Mouse (Mus musculus): ENCODE measurements around the gene Tnrc6a. TPM values are rescaled to one million over a fixed set of nuclear protein-coding genes. Genes with fewer than 3 reads are reported as not detected.

The Tnrc6a gene
- polyA plus RNA-seq, 1 experiment, result 15.8 TPM

- TF ChIP-seq MYOD1 (IDR thresholded peaks at IDR 0.05; ENCODE audit: control insufficient read depth, insufficient read length, low read depth) (no peak), MAX (IDR thresholded peaks at IDR 0.05) (no peak), USF1 (IDR thresholded peaks at IDR 0.05; ENCODE audit: low read depth) (no peak), CTCF (IDR thresholded peaks at IDR 0.05; ENCODE audit: control insufficient read depth, insufficient read depth, insufficient read length) (no peak), FOSL1 (IDR thresholded peaks at IDR 0.05; ENCODE audit: insufficient read depth, low read length, poor library complexity, severe bottlenecking) (no peak), MYOG (IDR thresholded peaks at IDR 0.05; ENCODE audit: control insufficient read depth, extremely low read depth, insufficient read length) (no peak), CEBPB (IDR thresholded peaks at IDR 0.05; ENCODE audit: low read depth) (no peak)
- H3K36me3 ChIP-seq (ENCODE audit: control insufficient read depth, insufficient read depth), result peaks cover 91% of the 10 kb centered on the region
Measured at GRCm38 (mm10) chr7:123189762-123190161, 66.1 kb downstream of the Tnrc6a start.

DNA sequence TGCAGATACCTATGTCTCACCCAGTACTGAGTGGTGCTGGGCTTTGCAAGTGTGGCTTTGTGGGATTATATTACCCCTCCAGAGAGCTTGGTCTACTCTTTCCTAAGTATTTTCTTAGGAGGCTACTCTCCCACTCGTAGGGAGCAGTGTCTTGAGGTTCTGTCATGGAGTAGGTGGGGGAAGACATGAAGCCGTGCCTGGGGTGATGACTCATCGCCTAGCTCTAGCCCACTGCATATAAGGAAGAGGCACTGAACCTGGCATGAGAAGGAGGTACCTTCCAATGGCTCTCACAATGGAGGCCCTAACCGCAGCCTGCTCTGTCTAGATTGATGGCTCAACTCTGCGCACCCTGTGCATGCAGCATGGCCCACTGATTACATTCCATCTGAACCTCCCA, 68.0 kb downstream of the Tnrc6a start:
- TF ChIP-seq CTCF (IDR thresholded peaks at IDR 0.05; ENCODE audit: control insufficient read depth, insufficient read depth, insufficient read length) (no peak), CEBPB (IDR thresholded peaks at IDR 0.05; ENCODE audit: low read depth) (no peak), MYOG (IDR thresholded peaks at IDR 0.05; ENCODE audit: control insufficient read depth, extremely low read depth, insufficient read length) (no peak), USF1 (IDR thresholded peaks at IDR 0.05; ENCODE audit: low read depth) (no peak), MAX (IDR thresholded peaks at IDR 0.05) (no peak), FOSL1 (IDR thresholded peaks at IDR 0.05; ENCODE audit: insufficient read depth, low read length, poor library complexity, severe bottlenecking) (no peak), MYOD1 (IDR thresholded peaks at IDR 0.05; ENCODE audit: control insufficient read depth, insufficient read length, low read depth) (no peak)
- Histone ChIP-seq H3K27me3 (ENCODE audit: control insufficient read depth, insufficient read depth, insufficient read length) (no peaks in the 10 kb centered on the region), H3K79me3 (ENCODE audit: low read depth) (no peaks in the 10 kb centered on the region), H3K79me2 (ENCODE audit: control insufficient read depth, insufficient read depth) (no peaks in the 10 kb centered on the region), H3ac (ENCODE audit: control insufficient read depth, insufficient read length, low read depth) (no peak overlapping the region), H3K36me3 (ENCODE audit: control insufficient read depth, insufficient read depth) (peaks cover 74% of the 10 kb centered on the region), H3K4me3 (ENCODE audit: insufficient read depth, poor library complexity, severe bottlenecking) (no peak overlapping the region)

More at GRCm38 (mm10) chr7:123189762-123190161, 66.1 kb downstream of the Tnrc6a start:
- Histone ChIP-seq H3K79me3 (ENCODE audit: low read depth) (no peaks in the 10 kb centered on the region), H3ac (ENCODE audit: control insufficient read depth, insufficient read length, low read depth) (no peak overlapping the region), H3K79me2 (ENCODE audit: control insufficient read depth, insufficient read depth) (no peaks in the 10 kb centered on the region), H3K27me3 (ENCODE audit: control insufficient read depth, insufficient read depth, insufficient read length) (no peaks in the 10 kb centered on the region), H3K4me3 (ENCODE audit: insufficient read depth, poor library complexity, severe bottlenecking) (no peak overlapping the region)

DNA sequence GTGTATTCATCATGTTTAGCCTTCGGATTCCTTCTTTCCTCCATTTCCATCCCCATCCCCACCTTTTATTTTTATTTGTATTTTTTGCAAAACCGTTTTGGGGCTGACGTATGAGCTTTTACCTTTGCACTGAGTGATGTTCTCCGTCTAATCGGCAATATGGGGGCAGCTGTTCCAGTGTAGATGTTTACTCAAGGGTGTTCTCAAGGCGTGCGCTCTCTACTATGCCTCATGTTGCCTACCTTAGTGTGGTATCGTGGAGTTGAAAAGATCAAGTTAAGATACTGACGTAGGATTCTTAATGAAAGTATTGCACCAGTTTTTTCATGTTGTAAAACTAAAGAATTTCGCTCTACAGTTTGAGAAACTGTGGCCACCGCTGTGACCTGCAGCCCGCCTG, 69.5 kb downstream of the Tnrc6a start:
- TF ChIP-seq USF1 (IDR thresholded peaks at IDR 0.05; ENCODE audit: low read depth), result no peak
- no peak for TF ChIP-seq CTCF (IDR thresholded peaks at IDR 0.05; ENCODE audit: control insufficient read depth, insufficient read depth, insufficient read length)
- no peak for TF ChIP-seq MAX (IDR thresholded peaks at IDR 0.05)
- no peak for TF ChIP-seq MYOG (IDR thresholded peaks at IDR 0.05; ENCODE audit: control insufficient read depth, extremely low read depth, insufficient read length)
- TF ChIP-seq MYOD1 (IDR thresholded peaks at IDR 0.05; ENCODE audit: control insufficient read depth, insufficient read length, low read depth), result no peak
- no peak for TF ChIP-seq CEBPB (IDR thresholded peaks at IDR 0.05; ENCODE audit: low read depth)
- TF ChIP-seq FOSL1 (IDR thresholded peaks at IDR 0.05; ENCODE audit: insufficient read depth, low read length, poor library complexity, severe bottlenecking), result no peak
- Histone ChIP-seq H3K4me3 (ENCODE audit: insufficient read depth, poor library complexity, severe bottlenecking) (no peak overlapping the region), H3K79me3 (ENCODE audit: low read depth) (no peaks in the 10 kb centered on the region), H3K79me2 (ENCODE audit: control insufficient read depth, insufficient read depth) (no peaks in the 10 kb centered on the region), H3K27me3 (ENCODE audit: control insufficient read depth, insufficient read depth, insufficient read length) (no peaks in the 10 kb centered on the region), H3K36me3 (ENCODE audit: control insufficient read depth, insufficient read depth) (peaks cover 59% of the 10 kb centered on the region), H3ac (ENCODE audit: control insufficient read depth, insufficient read length, low read depth) (no peak overlapping the region)

- Histone ChIP-seq H3K79me2 (ENCODE audit: control insufficient read depth, insufficient read depth) (no peaks in the 10 kb centered on the region), H3K79me3 (ENCODE audit: low read depth) (no peaks in the 10 kb centered on the region), H3K27me3 (ENCODE audit: control insufficient read depth, insufficient read depth, insufficient read length) (no peaks in the 10 kb centered on the region), H3K4me3 (ENCODE audit: insufficient read depth, poor library complexity, severe bottlenecking) (no peak overlapping the region), H3ac (ENCODE audit: control insufficient read depth, insufficient read length, low read depth) (no peak overlapping the region), H3K36me3 (ENCODE audit: control insufficient read depth, insufficient read depth) (peaks cover 45% of the 10 kb centered on the region)
- TF ChIP-seq MYOD1 (IDR thresholded peaks at IDR 0.05; ENCODE audit: control insufficient read depth, insufficient read length, low read depth) (no peak), USF1 (IDR thresholded peaks at IDR 0.05; ENCODE audit: low read depth) (no peak), MYOG (IDR thresholded peaks at IDR 0.05; ENCODE audit: control insufficient read depth, extremely low read depth, insufficient read length) (no peak), CTCF (IDR thresholded peaks at IDR 0.05; ENCODE audit: control insufficient read depth, insufficient read depth, insufficient read length) (no peak), FOSL1 (IDR thresholded peaks at IDR 0.05; ENCODE audit: insufficient read depth, low read length, poor library complexity, severe bottlenecking) (no peak), CEBPB (IDR thresholded peaks at IDR 0.05; ENCODE audit: low read depth) (no peak), MAX (IDR thresholded peaks at IDR 0.05) (no peak)
Measured at GRCm38 (mm10) chr7:123194696-123195095, 71.0 kb downstream of the Tnrc6a start.

GRCm38 (mm10) chr7:123196432-123196831, 72.7 kb downstream of the Tnrc6a start:
- H3K27me3 ChIP-seq (ENCODE audit: control insufficient read depth, insufficient read depth, insufficient read length), result no peaks in the 10 kb centered on the region
- H3K4me3 ChIP-seq (ENCODE audit: insufficient read depth, poor library complexity, severe bottlenecking), result no peak overlapping the region
- H3K79me2 ChIP-seq (ENCODE audit: control insufficient read depth, insufficient read depth), result no peaks in the 10 kb centered on the region
- no peaks in the 10 kb centered on the region for H3K79me3 ChIP-seq (ENCODE audit: low read depth)
- H3K36me3 ChIP-seq (ENCODE audit: control insufficient read depth, insufficient read depth), result peaks cover 35% of the 10 kb centered on the region
- TF ChIP-seq MAX (IDR thresholded peaks at IDR 0.05) (no peak), FOSL1 (IDR thresholded peaks at IDR 0.05; ENCODE audit: insufficient read depth, low read length, poor library complexity, severe bottlenecking) (no peak), MYOD1 (IDR thresholded peaks at IDR 0.05; ENCODE audit: control insufficient read depth, insufficient read length, low read depth) (no peak), MYOG (IDR thresholded peaks at IDR 0.05; ENCODE audit: control insufficient read depth, extremely low read depth, insufficient read length) (no peak), CEBPB (IDR thresholded peaks at IDR 0.05; ENCODE audit: low read depth) (no peak), USF1 (IDR thresholded peaks at IDR 0.05; ENCODE audit: low read depth) (no peak), CTCF (IDR thresholded peaks at IDR 0.05; ENCODE audit: control insufficient read depth, insufficient read depth, insufficient read length) (no peak)
- no peak overlapping the region for H3ac ChIP-seq (ENCODE audit: control insufficient read depth, insufficient read length, low read depth)

- Histone ChIP-seq H3ac (ENCODE audit: control insufficient read depth, insufficient read length, low read depth) (no peak overlapping the region), H3K79me3 (ENCODE audit: low read depth) (no peaks in the 10 kb centered on the region), H3K79me2 (ENCODE audit: control insufficient read depth, insufficient read depth) (no peaks in the 10 kb centered on the region), H3K27me3 (ENCODE audit: control insufficient read depth, insufficient read depth, insufficient read length) (peaks cover 3% of the 10 kb centered on the region), H3K4me3 (ENCODE audit: insufficient read depth, poor library complexity, severe bottlenecking) (no peak overlapping the region), H3K36me3 (ENCODE audit: control insufficient read depth, insufficient read depth) (peaks cover 13% of the 10 kb centered on the region)
- TF ChIP-seq CEBPB (IDR thresholded peaks at IDR 0.05; ENCODE audit: low read depth) (no peak), CTCF (IDR thresholded peaks at IDR 0.05; ENCODE audit: control insufficient read depth, insufficient read depth, insufficient read length) (no peak), MYOG (IDR thresholded peaks at IDR 0.05; ENCODE audit: control insufficient read depth, extremely low read depth, insufficient read length) (no peak), MAX (IDR thresholded peaks at IDR 0.05) (no peak), MYOD1 (IDR thresholded peaks at IDR 0.05; ENCODE audit: control insufficient read depth, insufficient read length, low read depth) (no peak), USF1 (IDR thresholded peaks at IDR 0.05; ENCODE audit: low read depth) (no peak), FOSL1 (IDR thresholded peaks at IDR 0.05; ENCODE audit: insufficient read depth, low read length, poor library complexity, severe bottlenecking) (no peak)
Measured at GRCm38 (mm10) chr7:123198695-123199094, 75.0 kb downstream of the Tnrc6a start.

All from C2C12 (cell line).